Mouse (Mus musculus): ENCODE data around the gene Tead4. TPM values are rescaled to one million over a fixed set of nuclear protein-coding genes. Genes with fewer than 3 reads are reported as not detected.

The Tead4 gene
- polyA plus RNA-seq, 1 experiment = not detected

- TF ChIP-seq GATA1 (IDR thresholded peaks at IDR 0.05; ENCODE audit: low read length) = no peak
Measured at GRCm38 (mm10) chr6:128227438-128228017, 73.1 kb downstream of the Tead4 start.

DNA sequence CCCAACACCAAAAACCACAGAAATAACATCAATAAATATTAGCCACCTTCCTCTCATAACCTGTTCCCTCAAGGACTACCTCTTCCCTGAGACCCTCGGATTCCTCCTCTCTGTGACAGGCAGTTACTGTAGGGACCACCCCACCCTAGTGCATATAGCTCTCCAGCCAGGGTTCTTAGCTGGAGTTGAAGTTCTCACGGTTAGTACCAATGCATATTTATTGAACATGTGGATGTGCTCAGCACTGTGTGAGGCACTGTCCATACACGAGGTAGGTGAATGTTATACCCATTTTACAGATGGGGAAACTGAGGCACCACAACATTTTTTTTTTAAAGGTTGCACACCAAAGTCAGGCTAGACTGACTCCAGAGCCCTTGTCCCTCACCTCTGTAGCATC is 73.7 kb downstream of the Tead4 start:
- TF ChIP-seq GATA1 (IDR thresholded peaks at IDR 0.05; ENCODE audit: low read length) = no peak

DNA sequence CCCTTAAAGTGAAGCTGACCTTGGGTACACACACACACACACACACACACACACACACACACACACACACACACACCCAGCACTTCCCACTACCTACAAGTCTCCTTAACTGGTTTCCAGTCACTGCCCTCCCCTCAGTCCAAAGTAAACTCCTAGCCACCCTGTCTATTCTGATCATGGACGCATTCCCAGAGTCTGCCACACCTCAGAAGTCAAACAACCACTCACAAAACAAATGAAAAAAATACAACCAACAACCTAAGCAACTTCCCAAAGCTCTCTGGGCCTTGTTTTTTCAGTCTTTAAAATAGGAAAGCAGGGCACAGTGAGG is 74.8 kb downstream of the Tead4 start:
- TF ChIP-seq GATA1 (IDR thresholded peaks at IDR 0.05; ENCODE audit: low read length) = no peak

DNA sequence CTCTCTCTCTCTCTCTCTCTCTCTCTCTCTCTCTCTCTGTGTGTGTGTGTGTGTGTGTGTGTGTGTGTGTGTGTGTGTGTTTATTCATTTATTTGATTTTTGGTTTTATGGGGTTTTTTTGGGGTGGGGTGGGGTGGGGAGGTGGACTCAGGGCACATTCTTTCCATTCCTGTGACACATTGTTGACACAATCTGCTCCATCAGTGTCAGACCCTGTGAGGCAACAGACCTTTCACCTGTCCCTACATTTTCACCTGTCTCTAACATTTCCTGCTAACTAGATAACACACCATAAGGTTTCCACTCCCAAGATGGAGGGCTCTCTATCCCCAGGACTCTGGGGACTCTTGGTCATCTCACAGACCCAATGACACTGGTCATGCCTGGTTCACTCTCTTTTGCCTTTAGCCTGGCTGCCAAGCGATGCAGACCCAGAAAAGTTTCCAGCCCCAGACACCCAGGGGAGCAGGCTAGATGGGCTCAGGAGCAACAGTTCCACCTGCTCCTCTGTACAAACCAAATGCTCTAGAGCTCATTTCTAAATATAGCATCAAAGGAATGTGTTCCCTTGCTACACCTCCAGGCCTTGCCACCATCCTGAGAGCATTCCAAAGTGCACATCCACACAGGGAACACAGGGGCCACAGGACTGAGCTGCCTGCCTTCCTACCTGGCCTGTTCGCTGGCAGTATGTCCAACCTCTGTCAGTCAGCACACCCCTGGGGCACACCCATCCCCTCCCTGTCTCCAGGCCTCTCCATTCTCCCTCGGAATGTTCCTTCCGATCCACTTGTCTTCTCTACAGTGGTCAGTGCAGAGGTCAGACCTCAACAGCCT is 75.4 kb downstream of the Tead4 start:
- no peak for TF ChIP-seq GATA1 (IDR thresholded peaks at IDR 0.05; ENCODE audit: low read length)

GRCm38 (mm10) chr6:128223159-128223558 is 77.5 kb downstream of the Tead4 start:
- TF ChIP-seq GATA1 (IDR thresholded peaks at IDR 0.05; ENCODE audit: low read length) = no peak

DNA sequence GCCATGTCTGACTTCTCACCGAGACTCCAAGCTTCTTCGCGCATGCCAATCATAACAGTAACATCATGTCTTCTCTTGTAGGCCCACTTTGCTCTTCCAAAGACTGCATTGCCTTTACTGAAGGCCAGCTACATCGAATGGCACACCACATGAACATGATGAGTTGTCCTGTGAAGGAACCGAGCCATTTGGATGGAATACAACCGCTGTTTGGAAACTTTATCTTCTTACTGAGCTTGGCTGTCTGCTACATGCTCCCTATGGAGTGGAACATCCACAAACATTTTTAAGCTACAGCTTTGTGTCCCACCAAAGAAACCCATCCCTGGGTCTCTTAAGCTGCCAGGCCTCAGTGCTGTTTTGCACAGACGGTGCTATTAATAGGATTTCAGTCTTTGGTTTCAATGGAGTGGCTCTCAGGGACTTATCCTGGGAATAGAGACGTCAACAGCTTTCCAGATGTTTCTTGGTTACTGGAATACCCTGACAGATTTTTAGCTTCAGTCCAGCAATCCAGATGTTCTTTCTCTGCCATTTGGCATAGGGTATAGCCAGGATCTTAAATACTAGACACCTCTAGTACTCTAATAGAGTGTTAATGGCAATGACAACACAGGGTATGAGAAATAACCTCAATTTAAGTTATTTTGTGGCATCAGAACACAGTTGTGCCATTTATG is 92.0 kb downstream of the Tead4 start:
- TF ChIP-seq GATA1 (IDR thresholded peaks at IDR 0.05; ENCODE audit: low read length) = no peak

DNA sequence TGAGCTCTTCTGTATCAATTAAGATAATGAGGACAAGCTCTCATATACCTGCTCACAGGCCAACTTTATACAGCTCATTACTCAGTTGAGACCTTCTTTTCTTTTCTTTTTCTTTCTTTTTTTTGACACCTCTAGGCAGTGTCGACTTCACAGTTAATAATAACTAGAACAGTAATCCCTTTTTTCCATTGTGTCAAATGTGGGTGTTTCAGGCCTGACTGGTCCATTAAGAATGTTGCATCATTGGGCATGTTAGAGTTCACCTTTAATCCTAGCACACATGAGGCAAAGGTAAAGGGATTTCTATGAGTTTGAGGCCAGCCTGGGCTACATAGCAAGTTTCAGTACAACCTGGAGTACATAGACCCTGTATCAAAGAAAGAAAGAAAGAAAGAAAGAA is 97.1 kb downstream of the Tead4 start:
- TF ChIP-seq GATA1 (IDR thresholded peaks at IDR 0.05; ENCODE audit: low read length) = no peak

- no peak for TF ChIP-seq GATA1 (IDR thresholded peaks at IDR 0.05; ENCODE audit: low read length)
Measured at GRCm38 (mm10) chr6:128200847-128201640, 99.6 kb downstream of the Tead4 start.

GRCm38 (mm10) chr6:128200116-128200846 is 100.3 kb downstream of the Tead4 start:
- TF ChIP-seq GATA1 (IDR thresholded peaks at IDR 0.05; ENCODE audit: low read length) = no peak

- no peak for TF ChIP-seq GATA1 (IDR thresholded peaks at IDR 0.05; ENCODE audit: low read length)
Measured at GRCm38 (mm10) chr6:128183521-128183920, 117.1 kb downstream of the Tead4 start.

DNA sequence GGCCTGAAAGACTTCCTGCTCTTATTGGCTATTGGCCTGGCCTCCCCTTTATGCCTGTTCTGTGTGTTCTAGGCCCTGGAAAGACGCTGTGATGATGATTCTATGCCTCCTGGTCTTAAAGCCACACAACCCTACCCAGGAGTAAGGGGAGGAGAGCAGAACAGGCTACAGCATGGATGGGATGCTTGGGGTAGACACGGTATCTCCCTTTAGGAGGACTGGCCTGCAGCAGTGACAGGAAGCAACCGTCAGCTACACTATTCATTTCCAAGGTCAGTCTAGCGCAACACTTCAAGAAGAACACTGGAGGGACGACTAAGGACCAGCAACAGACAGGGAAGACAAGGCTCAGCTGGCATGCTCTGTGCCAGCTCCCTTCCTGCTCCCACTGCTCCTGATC is 119.4 kb downstream of the Tead4 start:
- TF ChIP-seq GATA1 (IDR thresholded peaks at IDR 0.05; ENCODE audit: low read length) = no peak

GRCm38 (mm10) chr6:128179651-128180050 is 121.0 kb downstream of the Tead4 start:
- no peak for TF ChIP-seq GATA1 (IDR thresholded peaks at IDR 0.05; ENCODE audit: low read length)

- no peak for TF ChIP-seq GATA1 (IDR thresholded peaks at IDR 0.05; ENCODE audit: low read length)
Measured at GRCm38 (mm10) chr6:128179247-128179646, 121.4 kb downstream of the Tead4 start.

- TF ChIP-seq GATA1 (IDR thresholded peaks at IDR 0.05; ENCODE audit: low read length) = no peak
Measured at GRCm38 (mm10) chr6:128178681-128179080, 121.9 kb downstream of the Tead4 start.

Other genes with a start within 250 kb of the Tead4 start
- gene Tspan9, start 157.2 kb downstream of the Tead4 start, polyA plus RNA-seq (2012) = not detected in 2 replicates
- 6.6 and 8.5 TPM in 2 replicates for gene Tulp3, start 55.0 kb upstream of the Tead4 start, polyA plus RNA-seq (2012)
- 86.4 and 122 TPM in 2 replicates for gene Rhno1, start 62.1 kb upstream of the Tead4 start, polyA plus RNA-seq (2012)
- 59.5 and 69.3 TPM in 2 replicates for gene Foxm1, start 62.1 kb upstream of the Tead4 start, polyA plus RNA-seq (2012)
- gene Tex52, start 74.6 kb upstream of the Tead4 start, polyA plus RNA-seq (2012) = not detected in 2 replicates
- not detected in 2 replicates for gene Gm44596, start 74.7 kb upstream of the Tead4 start, polyA plus RNA-seq (2012)
- gene Nrip2, start 98.5 kb upstream of the Tead4 start, polyA plus RNA-seq (2012) = not detected in 2 replicates
- 26.2 and 33.2 TPM in 2 replicates for gene Itfg2, start 124.1 kb upstream of the Tead4 start, polyA plus RNA-seq (2012)
- gene Fkbp4, start 137.9 kb upstream of the Tead4 start, polyA plus RNA-seq (2012) = 391 and 470 TPM in 2 replicates
- not detected in 2 replicates for gene Pzp, start 225.9 kb upstream of the Tead4 start, polyA plus RNA-seq (2012)